Mouse (Mus musculus) midbrain, embryonic 11.5 days (tissue): Measurements from ENCODE around the gene Pmepa1. TPM values are rescaled to one million over a fixed set of nuclear protein-coding genes. Genes with fewer than 3 reads are reported as not detected.
A peak's percentile ranks its signal among the peaks of the same experiment; 100 is the strongest.

ENCODE experiments used
- ATAC-seq: fragments of 200-750 bp; cut with Nextera tagmentation; 2 replicates; pipeline ENCODE4 v1.8.0; 2017; ENCODE audit warnings: moderate TSS enrichment, moderate library complexity; ENCODE audit not compliant: low FRiP score
- DNase-seq: peaks from one replicate; pipeline ENCODE4 v3.0.0; 2015; ENCODE audit warnings: low spot score; ENCODE audit errors: missing footprints
- H3K27ac ChIP-seq: fragments of 300-500 bp; sonication (generic); 2 replicates; pipeline ENCODE4 v1.5.1; 2014; ENCODE audit warnings: low read depth, low read length
- H3K27me3 ChIP-seq: fragments of 300-500 bp; sonication (generic); 2 replicates; pipeline ENCODE4 v1.6.1; 2014; ENCODE audit warnings: mild to moderate bottlenecking, low read length, moderate library complexity, mixed read lengths; ENCODE audit not compliant: control insufficient read depth, insufficient read depth
- H3K36me3 ChIP-seq: fragments of 300-500 bp; sonication (generic); 2 replicates; pipeline ENCODE4 v1.6.1; 2014; ENCODE audit warnings: mild to moderate bottlenecking, low read length, moderate library complexity, mixed read lengths; ENCODE audit not compliant: control insufficient read depth, insufficient read depth
- H3K4me1 ChIP-seq: fragments of 300-500 bp; sonication (generic); 2 replicates; pipeline ENCODE4 v1.6.1; 2014; ENCODE audit warnings: low read length; ENCODE audit not compliant: control insufficient read depth, insufficient read depth
- H3K4me2 ChIP-seq: fragments of 300-500 bp; sonication (generic); 2 replicates; pipeline ENCODE4 v1.6.1; 2014; ENCODE audit warnings: mild to moderate bottlenecking, moderate library complexity
- H3K4me3 ChIP-seq: fragments of 300-500 bp; sonication (generic); 2 replicates; pipeline ENCODE4 v1.5.1; 2014; ENCODE audit warnings: low read depth, low read length
- H3K9ac ChIP-seq: fragments of 300-500 bp; sonication (generic); 2 replicates; pipeline ENCODE4 v1.6.1; 2014; ENCODE audit warnings: low read length
- H3K9me3 ChIP-seq: fragments of 300-500 bp; sonication (generic); 2 replicates; pipeline ENCODE4 v1.6.1; 2016; ENCODE audit warnings: low read length; ENCODE audit not compliant: control insufficient read depth
- WGBS: fragments of 180-500 bp; shearing (Covaris S2); extraction: QIAGEN DNeasy Blood & Tissue Kit; methylation state at CpG from one replicate; pipeline ENCODE4 v1.1.7; 2014; 5-methylcytosine and 5-hydroxymethylcytosine counted together
- polyA plus RNA-seq: library from polyadenylated mRNA; unstranded; fragments of >200 nt; fragmentation: Nextera tagmentation; extraction: Ambion mirVana; gene quantifications from 2 replicates; pipeline ENCODE4 v1.2.1, GENCODE M21; 2014

Gene Pmepa1
- polyA plus RNA-seq, 1 experiment from 2014 or later: 3.4 TPM

GRCm38 (mm10) chr2:173226792-173227191 lies 49.5 kb downstream of the Pmepa1 start:
- no peak for DNase-seq
- no peaks in the 10 kb centered on the region for H3K9me3 ChIP-seq
- no peak for ATAC-seq
- H3K4me3 ChIP-seq: no peak overlapping the region
- no peaks in the 10 kb centered on the region for H3K27me3 ChIP-seq
- H3K9ac ChIP-seq: no peak overlapping the region
- H3K4me1 ChIP-seq: no peaks in the 10 kb centered on the region
- peaks cover 4% of the 10 kb centered on the region for H3K36me3 ChIP-seq
- H3K27ac ChIP-seq: no peak overlapping the region
- 89% methylated on average over 8 of the region's 8 CpGs for WGBS
- no peak overlapping the region for H3K4me2 ChIP-seq

- Histone ChIP-seq H3K9me3 (no peaks in the 10 kb centered on the region), H3K27me3 (no peaks in the 10 kb centered on the region), H3K27ac (no peak overlapping the region), H3K4me3 (no peak overlapping the region), H3K36me3 (peaks cover 4% of the 10 kb centered on the region), H3K4me1 (no peaks in the 10 kb centered on the region), H3K4me2 (no peak overlapping the region), H3K9ac (no peak overlapping the region)
- ATAC-seq: no peak
- no peak for DNase-seq
- WGBS: 79% methylated on average over 7 of the region's 7 CpGs
Measured at GRCm38 (mm10) chr2:173225906-173226305, 50.4 kb downstream of the Pmepa1 start.

- Histone ChIP-seq H3K36me3 (peaks cover 4% of the 10 kb centered on the region), H3K4me3 (no peak overlapping the region), H3K27me3 (no peaks in the 10 kb centered on the region), H3K9ac (no peak overlapping the region), H3K27ac (no peak overlapping the region), H3K4me1 (no peaks in the 10 kb centered on the region), H3K9me3 (no peaks in the 10 kb centered on the region), H3K4me2 (no peak overlapping the region)
- ATAC-seq (no peak), DNase-seq (no peak)
- 70% methylated on average over 7 of the region's 7 CpGs for WGBS
Measured at GRCm38 (mm10) chr2:173224832-173225231, 51.5 kb downstream of the Pmepa1 start.

GRCm38 (mm10) chr2:173224097-173224496 lies 52.2 kb downstream of the Pmepa1 start:
- peaks cover 4% of the 10 kb centered on the region for H3K36me3 ChIP-seq
- WGBS: 83% methylated on average over 3 of the region's 3 CpGs

GRCm38 (mm10) chr2:173223496-173223895 lies 52.8 kb downstream of the Pmepa1 start:
- Histone ChIP-seq H3K27me3 (no peaks in the 10 kb centered on the region), H3K9me3 (no peaks in the 10 kb centered on the region), H3K4me3 (no peak overlapping the region), H3K4me1 (no peaks in the 10 kb centered on the region), H3K36me3 (peaks cover 4% of the 10 kb centered on the region), H3K27ac (no peak overlapping the region), H3K4me2 (no peak overlapping the region), H3K9ac (no peak overlapping the region)
- DNase-seq (no peak), ATAC-seq (no peak)
- 82% methylated on average over 3 of the region's 3 CpGs for WGBS

More at GRCm38 (mm10) chr2:173224097-173224496, 52.2 kb downstream of the Pmepa1 start:
- no peaks in the 10 kb centered on the region for H3K9me3 ChIP-seq
- no peak overlapping the region; the same call in 1 of the 2 replicates for H3K27ac ChIP-seq
- no peaks in the 10 kb centered on the region for H3K27me3 ChIP-seq
- no peak for ATAC-seq
- H3K4me2 ChIP-seq: no peak overlapping the region
- no peaks in the 10 kb centered on the region for H3K4me1 ChIP-seq
- no peak overlapping the region for H3K4me3 ChIP-seq
- H3K9ac ChIP-seq: no peak overlapping the region
- DNase-seq: no peak

- 92% methylated on average over 9 of the region's 9 CpGs for WGBS
- ATAC-seq (no peak), DNase-seq (no peak)
- H3K27me3 ChIP-seq: no peaks in the 10 kb centered on the region
- no peaks in the 10 kb centered on the region for H3K9me3 ChIP-seq
- H3K4me2 ChIP-seq: no peak overlapping the region
- no peaks in the 10 kb centered on the region for H3K4me1 ChIP-seq
- no peak overlapping the region for H3K9ac ChIP-seq
- no peak overlapping the region for H3K4me3 ChIP-seq
- no peaks in the 10 kb centered on the region for H3K36me3 ChIP-seq
- H3K27ac ChIP-seq: no peak overlapping the region
Measured at GRCm38 (mm10) chr2:173220754-173221153, 55.6 kb downstream of the Pmepa1 start.

GRCm38 (mm10) chr2:173219256-173219954 lies 56.9 kb downstream of the Pmepa1 start:
- no peak overlapping the region for H3K4me3 ChIP-seq

GRCm38 (mm10) chr2:173218416-173219141 lies 57.8 kb downstream of the Pmepa1 start, which contains the start of gene Zbp1:
Zbp1 (minus strand) TSS chr2:173218923.
- no peaks in the 10 kb centered on the region for H3K9me3 ChIP-seq
- no peak within 1 kb of the TSS for H3K27ac ChIP-seq
- H3K27me3 ChIP-seq: no peaks in the 10 kb centered on the region
- H3K4me1 ChIP-seq: no peaks in the 10 kb centered on the region
- H3K9ac ChIP-seq: no peak within 1 kb of the TSS
- WGBS: 73% methylated on average over 11 of the region's 11 CpGs
- H3K4me2 ChIP-seq: no peak within 1 kb of the TSS
- H3K4me3 ChIP-seq: no peak within 1 kb of the TSS
- DNase-seq: peak; percentile 83
- no peaks in the 10 kb centered on the region for H3K36me3 ChIP-seq
- ATAC-seq: no peak

More at GRCm38 (mm10) chr2:173219256-173219954, 56.9 kb downstream of the Pmepa1 start:
- ATAC-seq: peak; percentile 57; the same call in 1 of the 2 replicates
- H3K9me3 ChIP-seq: no peaks in the 10 kb centered on the region
- WGBS: 48% methylated on average over 10 of the region's 10 CpGs
- peak; percentile 94 for DNase-seq
- H3K9ac ChIP-seq: no peak overlapping the region
- no peak overlapping the region for H3K27ac ChIP-seq
- H3K4me2 ChIP-seq: no peak overlapping the region
- no peaks in the 10 kb centered on the region for H3K27me3 ChIP-seq
- no peaks in the 10 kb centered on the region for H3K36me3 ChIP-seq
- no peaks in the 10 kb centered on the region for H3K4me1 ChIP-seq

- Histone ChIP-seq H3K4me3 (no peak overlapping the region), H3K27me3 (no peaks in the 10 kb centered on the region), H3K4me2 (no peak overlapping the region), H3K4me1 (no peaks in the 10 kb centered on the region), H3K27ac (no peak overlapping the region), H3K36me3 (no peaks in the 10 kb centered on the region), H3K9ac (no peak overlapping the region), H3K9me3 (no peaks in the 10 kb centered on the region)
- 89% methylated on average over 5 of the region's 5 CpGs for WGBS
- ATAC-seq (no peak), DNase-seq (peak; percentile 12)
Measured at GRCm38 (mm10) chr2:173217763-173218258, 58.5 kb downstream of the Pmepa1 start.
